Mouse (Mus musculus): Measurements from ENCODE around the gene 1700086D15Rik. TPM values are rescaled to one million over a fixed set of nuclear protein-coding genes. Genes with fewer than 3 reads are reported as not detected.

The 1700086D15Rik gene
- polyA plus RNA-seq, 1 experiment: not detected

DNA sequence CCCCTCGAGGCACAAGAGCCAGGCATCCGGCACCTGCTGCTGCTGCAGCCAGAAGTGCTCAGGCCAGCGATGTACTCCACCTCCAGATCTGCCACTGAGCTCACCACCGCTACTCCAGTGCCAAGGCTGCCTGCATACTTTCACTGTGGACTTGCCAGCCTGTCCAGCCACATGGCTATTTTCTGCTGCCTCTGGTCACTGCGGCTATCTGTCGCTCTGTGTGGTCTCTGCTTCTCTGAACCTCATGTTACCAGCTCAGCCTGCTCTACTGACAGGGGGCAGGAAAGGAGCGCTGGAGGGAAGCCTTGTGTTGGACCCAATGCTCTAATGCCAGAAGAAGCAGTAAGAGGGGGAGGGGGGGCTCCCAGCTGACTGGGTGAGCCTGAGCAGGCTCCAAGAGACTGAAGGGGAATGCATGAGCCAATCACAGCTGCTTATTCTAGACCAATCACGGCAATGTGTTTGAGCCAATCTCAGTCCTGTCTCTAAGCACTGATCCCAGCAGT lies 34.7 kb downstream of the 1700086D15Rik start:
- Histone ChIP-seq H3K4me1 (ENCODE audit: control insufficient read depth, insufficient read depth, insufficient read length) (no peaks in the 10 kb centered on the region), H3K4me3 (ENCODE audit: extremely low read depth, insufficient read depth, insufficient read length) (no peak overlapping the region), H3K27me3 (ENCODE audit: control insufficient read depth, insufficient read depth, low read length) (no peaks in the 10 kb centered on the region), H3K36me3 (ENCODE audit: control insufficient read depth, insufficient read depth, low read length) (no peaks in the 10 kb centered on the region), H3K27ac (ENCODE audit: insufficient read depth, low read length) (no peak overlapping the region)
- no peak for DNase-seq (ENCODE audit: low read depth in 1 of 2, low spot score in 2 of 2)
- 74% methylated on average over 8 of the region's 8 CpGs for WGBS
- TF ChIP-seq CTCF (IDR thresholded peaks at IDR 0.05; ENCODE audit: extremely low read depth, insufficient read depth, insufficient read length, insufficient replicate concordance): no peak
- TF ChIP-seq POLR2A (IDR thresholded peaks at IDR 0.05; ENCODE audit: low read depth, low read length): no peak

DNA sequence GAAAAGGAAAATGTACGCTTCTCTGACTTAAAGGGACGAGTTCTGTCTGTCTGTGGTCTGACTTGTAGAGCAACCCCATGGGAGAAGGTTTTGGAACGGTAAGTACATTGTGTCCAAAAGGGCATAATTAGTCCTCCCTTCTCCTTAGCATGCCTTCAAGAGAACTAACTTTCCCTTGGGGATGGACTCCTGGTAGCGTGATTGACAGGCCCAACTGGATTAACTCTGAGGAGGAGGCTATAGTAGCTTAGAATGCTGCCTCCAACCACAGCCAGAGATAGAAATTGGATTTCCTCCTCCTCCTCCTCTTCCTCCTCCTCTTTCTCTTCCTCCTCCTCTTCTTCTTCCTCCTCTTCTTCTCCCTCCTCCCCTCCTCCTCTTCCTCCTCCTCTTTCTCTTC lies 39.4 kb downstream of the 1700086D15Rik start:
- Histone ChIP-seq H3K27me3 (ENCODE audit: control insufficient read depth, insufficient read depth, low read length) (no peaks in the 10 kb centered on the region), H3K4me3 (ENCODE audit: extremely low read depth, insufficient read depth, insufficient read length) (no peak overlapping the region), H3K36me3 (ENCODE audit: control insufficient read depth, insufficient read depth, low read length) (no peaks in the 10 kb centered on the region), H3K4me1 (ENCODE audit: control insufficient read depth, insufficient read depth, insufficient read length) (no peaks in the 10 kb centered on the region), H3K27ac (ENCODE audit: insufficient read depth, low read length) (no peak overlapping the region)
- 84% methylated on average over 4 of the region's 4 CpGs for WGBS
- TF ChIP-seq POLR2A (IDR thresholded peaks at IDR 0.05; ENCODE audit: low read depth, low read length): no peak
- TF ChIP-seq CTCF (IDR thresholded peaks at IDR 0.05; ENCODE audit: extremely low read depth, insufficient read depth, insufficient read length, insufficient replicate concordance): no peak
- DNase-seq (ENCODE audit: low read depth in 1 of 2, low spot score in 2 of 2): no peak

DNA sequence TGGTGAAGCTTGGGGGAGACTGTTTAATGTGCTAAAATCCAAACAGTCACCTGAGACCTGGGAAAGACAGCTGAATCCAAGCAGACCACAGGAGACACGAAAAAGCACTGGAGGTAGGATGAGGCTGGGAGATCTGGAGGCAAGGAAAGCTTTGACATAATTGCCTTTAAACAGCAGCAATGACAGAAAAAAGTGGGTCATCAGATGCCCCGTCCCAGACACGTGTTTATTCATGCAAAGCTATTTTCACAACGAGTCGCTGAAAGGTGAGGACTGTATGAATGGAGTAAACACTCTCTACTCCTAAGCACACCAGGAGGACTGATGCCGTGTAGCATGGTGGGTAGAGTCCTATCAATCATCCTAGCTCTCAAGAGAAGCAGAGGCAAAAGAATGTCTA lies 43.9 kb downstream of the 1700086D15Rik start:
- no peak overlapping the region for H3K4me3 ChIP-seq (ENCODE audit: extremely low read depth, insufficient read depth, insufficient read length)
- DNase-seq (ENCODE audit: low read depth in 1 of 2, low spot score in 2 of 2): no peak
- no peaks in the 10 kb centered on the region for H3K36me3 ChIP-seq (ENCODE audit: control insufficient read depth, insufficient read depth, low read length)
- H3K27me3 ChIP-seq (ENCODE audit: control insufficient read depth, insufficient read depth, low read length): no peaks in the 10 kb centered on the region
- no peak for TF ChIP-seq CTCF (IDR thresholded peaks at IDR 0.05; ENCODE audit: extremely low read depth, insufficient read depth, insufficient read length, insufficient replicate concordance)
- WGBS: 81% methylated on average over 6 of the region's 6 CpGs
- no peaks in the 10 kb centered on the region for H3K4me1 ChIP-seq (ENCODE audit: control insufficient read depth, insufficient read depth, insufficient read length)
- H3K27ac ChIP-seq (ENCODE audit: insufficient read depth, low read length): no peak overlapping the region

DNA sequence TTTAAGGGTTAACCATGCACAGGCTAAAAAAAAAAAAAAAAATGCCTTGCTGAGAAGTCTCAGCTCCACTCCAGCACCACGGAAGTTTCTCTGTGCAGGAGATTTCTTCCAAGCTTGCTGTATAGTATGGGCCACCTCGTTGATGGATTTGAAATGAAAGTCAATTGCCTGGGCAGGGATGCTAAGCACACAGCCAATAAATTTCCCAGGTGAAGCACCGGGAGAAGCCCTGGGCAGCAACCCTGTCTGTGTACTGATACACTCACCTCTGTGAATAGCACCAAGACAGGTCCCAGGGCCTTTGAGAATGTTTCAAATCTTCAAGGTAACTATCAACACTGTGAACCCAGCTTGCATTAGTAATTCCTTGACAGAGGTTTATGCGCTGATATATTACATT lies 47.6 kb downstream of the 1700086D15Rik start:
- WGBS: 57% methylated on average over 4 of the region's 4 CpGs
- H3K4me3 ChIP-seq (ENCODE audit: extremely low read depth, insufficient read depth, insufficient read length): no peak overlapping the region
- H3K27ac ChIP-seq (ENCODE audit: insufficient read depth, low read length): no peak overlapping the region
- no peaks in the 10 kb centered on the region for H3K36me3 ChIP-seq (ENCODE audit: control insufficient read depth, insufficient read depth, low read length)
- no peak for TF ChIP-seq POLR2A (IDR thresholded peaks at IDR 0.05; ENCODE audit: low read depth, low read length)
- TF ChIP-seq CTCF (IDR thresholded peaks at IDR 0.05; ENCODE audit: extremely low read depth, insufficient read depth, insufficient read length, insufficient replicate concordance): no peak
- H3K4me1 ChIP-seq (ENCODE audit: control insufficient read depth, insufficient read depth, insufficient read length): no peaks in the 10 kb centered on the region
- H3K27me3 ChIP-seq (ENCODE audit: control insufficient read depth, insufficient read depth, low read length): no peaks in the 10 kb centered on the region
- DNase-seq (ENCODE audit: low read depth in 1 of 2, low spot score in 2 of 2): no peak

DNA sequence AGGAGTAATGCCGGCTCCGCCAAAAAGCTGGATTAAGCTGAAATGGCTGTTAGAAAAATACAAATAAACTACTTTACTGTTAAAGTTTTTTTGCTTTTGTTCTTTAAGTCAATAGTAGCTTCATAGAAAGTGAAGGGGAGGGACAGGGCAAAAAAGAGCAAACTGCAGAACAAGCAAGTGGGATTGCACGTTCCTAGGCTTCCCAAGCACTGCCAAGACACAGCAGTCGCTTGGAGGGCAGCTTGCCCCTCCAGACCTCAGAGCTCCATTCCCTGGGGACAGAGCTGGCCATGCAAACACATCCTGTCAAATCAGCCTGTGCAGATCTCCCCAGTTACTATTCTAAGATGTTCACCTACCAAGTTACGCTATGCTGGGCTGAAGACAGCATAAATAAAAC lies 48.0 kb downstream of the 1700086D15Rik start:
- TF ChIP-seq CTCF (IDR thresholded peaks at IDR 0.05; ENCODE audit: extremely low read depth, insufficient read depth, insufficient read length, insufficient replicate concordance) (no peak), POLR2A (IDR thresholded peaks at IDR 0.05; ENCODE audit: low read depth, low read length) (no peak)
- H3K27ac ChIP-seq (ENCODE audit: insufficient read depth, low read length): no peak overlapping the region
- no peaks in the 10 kb centered on the region for H3K4me1 ChIP-seq (ENCODE audit: control insufficient read depth, insufficient read depth, insufficient read length)
- H3K4me3 ChIP-seq (ENCODE audit: extremely low read depth, insufficient read depth, insufficient read length): no peak overlapping the region
- no peak for DNase-seq (ENCODE audit: low read depth in 1 of 2, low spot score in 2 of 2)
- WGBS: 87% methylated on average over 5 of the region's 5 CpGs
- no peaks in the 10 kb centered on the region for H3K36me3 ChIP-seq (ENCODE audit: control insufficient read depth, insufficient read depth, low read length)
- H3K27me3 ChIP-seq (ENCODE audit: control insufficient read depth, insufficient read depth, low read length): no peaks in the 10 kb centered on the region

DNA sequence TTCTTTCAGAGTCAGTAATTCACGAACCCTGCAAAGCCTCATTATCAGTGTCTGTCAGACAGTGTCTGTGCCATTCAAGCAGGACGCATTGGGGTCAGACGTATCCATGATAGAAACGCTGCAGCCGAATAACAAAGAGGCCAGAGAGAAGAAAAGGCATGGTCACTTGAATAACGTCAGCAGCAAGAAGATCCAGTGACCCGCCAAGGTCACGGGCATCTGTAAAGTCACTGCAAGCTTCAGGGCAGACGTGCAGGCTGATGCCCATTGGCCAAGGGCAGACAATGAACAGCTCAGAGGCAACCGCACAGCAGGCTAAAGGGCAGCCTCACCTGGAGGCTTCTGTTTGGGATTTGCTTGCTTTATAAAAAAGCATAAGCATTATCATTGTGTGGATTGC lies 49.6 kb downstream of the 1700086D15Rik start:
- TF ChIP-seq POLR2A (IDR thresholded peaks at IDR 0.05; ENCODE audit: low read depth, low read length) (no peak), CTCF (IDR thresholded peaks at IDR 0.05; ENCODE audit: extremely low read depth, insufficient read depth, insufficient read length, insufficient replicate concordance) (no peak)
- H3K27ac ChIP-seq (ENCODE audit: insufficient read depth, low read length): no peak overlapping the region
- H3K4me1 ChIP-seq (ENCODE audit: control insufficient read depth, insufficient read depth, insufficient read length): no peaks in the 10 kb centered on the region
- no peak for DNase-seq (ENCODE audit: low read depth in 1 of 2, low spot score in 2 of 2)
- no peak overlapping the region for H3K4me3 ChIP-seq (ENCODE audit: extremely low read depth, insufficient read depth, insufficient read length)
- 89% methylated on average over 10 of the region's 10 CpGs for WGBS
- H3K36me3 ChIP-seq (ENCODE audit: control insufficient read depth, insufficient read depth, low read length): no peaks in the 10 kb centered on the region
- no peaks in the 10 kb centered on the region for H3K27me3 ChIP-seq (ENCODE audit: control insufficient read depth, insufficient read depth, low read length)

DNA sequence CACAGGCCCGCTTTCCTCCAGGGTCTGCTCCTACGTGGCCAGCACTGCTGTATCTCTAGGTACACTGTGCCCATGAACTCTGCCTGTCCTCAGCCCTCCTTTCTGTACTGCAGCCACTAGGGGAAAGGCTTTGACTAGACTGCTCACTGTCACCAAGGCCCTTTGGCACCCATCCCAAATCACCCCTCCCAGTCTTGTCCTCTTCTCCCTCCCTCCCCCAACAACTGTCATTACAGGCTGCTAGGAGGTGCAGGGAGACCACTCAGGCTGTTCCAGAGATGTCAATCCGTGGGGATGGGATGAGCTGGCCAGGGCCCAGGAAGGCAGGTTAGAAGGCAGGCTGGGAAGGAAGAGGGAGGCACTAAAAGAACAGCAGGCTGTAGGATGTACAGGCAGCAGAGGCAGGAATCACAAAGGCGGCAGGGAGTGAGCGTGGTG lies 51.9 kb downstream of the 1700086D15Rik start:
- TF ChIP-seq POLR2A (IDR thresholded peaks at IDR 0.05; ENCODE audit: low read depth, low read length): no peak
- no peaks in the 10 kb centered on the region for H3K36me3 ChIP-seq (ENCODE audit: control insufficient read depth, insufficient read depth, low read length)
- 86% methylated on average over 5 of the region's 5 CpGs for WGBS

More for the DNA sequence above, 51.9 kb downstream of the 1700086D15Rik start:
- no peak overlapping the region for H3K27ac ChIP-seq (ENCODE audit: insufficient read depth, low read length)
- no peak overlapping the region for H3K4me3 ChIP-seq (ENCODE audit: extremely low read depth, insufficient read depth, insufficient read length)
- DNase-seq (ENCODE audit: low read depth in 1 of 2, low spot score in 2 of 2): no peak
- no peaks in the 10 kb centered on the region for H3K27me3 ChIP-seq (ENCODE audit: control insufficient read depth, insufficient read depth, low read length)
- no peaks in the 10 kb centered on the region for H3K4me1 ChIP-seq (ENCODE audit: control insufficient read depth, insufficient read depth, insufficient read length)
